Mouse (Mus musculus): Measurements from ENCODE around the gene Tmem87b. TPM values are rescaled to one million over a fixed set of nuclear protein-coding genes. Genes with fewer than 3 reads are reported as not detected.

Gene Tmem87b
- polyA plus RNA-seq (2016; fragmentation: Nextera tagmentation; extraction: Ambion mirVana) = 30.4 and 31.2 TPM in 2 replicates

DNA sequence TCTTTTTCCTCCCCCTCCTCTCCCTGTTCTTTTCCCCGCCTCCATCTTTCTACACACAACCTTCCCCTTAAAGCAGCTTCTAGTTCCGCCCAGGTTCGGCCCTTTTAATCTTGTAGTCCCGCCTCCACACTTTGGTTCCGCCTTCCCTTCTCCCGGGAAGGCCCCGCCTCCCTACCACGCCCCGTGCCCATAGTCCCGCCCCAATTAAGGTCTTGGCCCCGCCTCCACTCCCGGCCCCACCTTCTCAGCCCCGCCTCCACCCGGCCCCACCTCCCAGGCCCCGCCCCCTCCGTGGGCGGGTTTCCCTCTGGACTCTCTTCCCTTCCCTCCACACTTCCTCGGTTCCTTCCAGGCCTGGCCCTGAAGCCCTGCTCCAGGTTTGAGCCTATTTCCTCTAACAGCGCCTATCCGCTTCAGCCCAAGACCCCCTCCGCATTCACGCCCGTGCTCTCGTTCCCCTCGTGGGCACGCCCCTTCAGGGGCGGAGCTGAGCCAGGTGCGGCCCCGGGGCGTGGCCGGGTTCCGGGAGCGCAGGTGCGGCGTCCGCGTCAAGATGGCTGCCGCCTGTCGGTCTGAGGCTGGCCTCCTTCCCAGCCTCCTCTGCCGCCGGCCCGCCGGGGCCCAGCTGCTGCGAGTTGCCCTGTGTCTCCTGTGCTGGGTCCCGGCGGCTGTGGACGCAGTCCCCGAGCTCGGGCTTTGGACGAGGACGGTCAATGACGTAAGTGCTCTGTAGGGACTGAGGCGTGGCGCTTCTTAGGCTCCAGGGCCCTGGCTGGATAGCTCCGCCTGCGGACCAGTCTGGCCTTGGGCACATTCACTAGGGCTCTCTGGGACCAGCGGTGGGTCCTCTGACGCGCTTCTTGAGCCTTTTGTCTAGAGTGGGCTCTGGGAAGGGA, at the start of gene Tmem87b:
Tmem87b (plus strand) TSS at position 333 of the 896 bp plus-strand sequence.
- Histone ChIP-seq H3K27me3 (no peaks in the 10 kb centered on the region), H3K4me2 (replicated peaks) (peak within 1 kb of the TSS; percentile 78), H3K9me3 (no peaks in the 10 kb centered on the region), H3K4me1 (peaks cover 10% of the 10 kb centered on the region), H3K4me3 (peak within 1 kb of the TSS; percentile 91), H3K9ac (peak within 1 kb of the TSS; percentile 72), H3K27ac (peak within 1 kb of the TSS; percentile 89), H3K36me3 (no peaks in the 10 kb centered on the region)
- ATAC-seq (ENCODE audit: insufficient number of reproducible peaks, insufficient read depth, low FRiP score, low TSS enrichment) = peak; percentile 89
- 1% methylated on average over 59 of the region's 59 CpGs for WGBS

DNA sequence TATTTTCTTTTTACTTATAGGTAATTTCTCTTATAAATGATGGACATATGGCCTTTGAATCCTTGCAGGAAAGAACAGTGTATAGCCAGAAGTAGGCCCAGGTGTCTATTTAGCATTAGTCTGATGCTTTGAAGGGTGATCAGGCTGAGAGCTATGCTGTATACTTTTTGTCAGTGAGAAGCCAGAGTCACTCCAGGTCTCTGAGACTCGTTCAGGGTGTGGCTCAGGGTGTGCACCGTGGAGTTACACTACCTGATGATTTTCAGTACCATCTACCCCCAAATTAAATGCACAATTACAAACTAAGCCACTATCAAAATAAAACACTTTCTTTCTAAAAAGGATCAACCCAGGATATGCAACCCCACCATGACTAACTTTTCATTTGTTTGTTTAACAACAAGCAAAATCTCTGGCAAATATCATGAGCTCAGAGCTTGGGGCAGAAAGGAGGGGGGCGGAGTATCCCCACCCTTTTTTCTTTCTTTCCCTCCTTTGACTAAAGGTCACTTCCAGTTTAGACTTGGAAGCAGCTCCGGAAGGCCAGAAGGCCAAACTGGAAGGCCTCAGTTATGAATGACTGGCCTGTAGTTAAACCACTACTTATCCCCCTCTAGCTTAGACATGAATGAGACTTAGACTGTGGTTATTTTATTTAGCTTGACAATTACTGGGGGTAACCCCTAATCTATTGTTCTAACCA, 49.2 kb upstream of the Tmem87b start:
- Histone ChIP-seq H3K4me3 (no peak overlapping the region), H3K27ac (no peak overlapping the region), H3K9ac (no peak overlapping the region), H3K4me2 (replicated peaks) (no peak overlapping the region), H3K27me3 (no peaks in the 10 kb centered on the region), H3K4me1 (no peaks in the 10 kb centered on the region), H3K9me3 (no peaks in the 10 kb centered on the region), H3K36me3 (peaks cover 33% of the 10 kb centered on the region)
- WGBS = 79% methylated on average over 4 of the region's 4 CpGs
- ATAC-seq (ENCODE audit: insufficient number of reproducible peaks, insufficient read depth, low FRiP score, low TSS enrichment) = no peak

DNA sequence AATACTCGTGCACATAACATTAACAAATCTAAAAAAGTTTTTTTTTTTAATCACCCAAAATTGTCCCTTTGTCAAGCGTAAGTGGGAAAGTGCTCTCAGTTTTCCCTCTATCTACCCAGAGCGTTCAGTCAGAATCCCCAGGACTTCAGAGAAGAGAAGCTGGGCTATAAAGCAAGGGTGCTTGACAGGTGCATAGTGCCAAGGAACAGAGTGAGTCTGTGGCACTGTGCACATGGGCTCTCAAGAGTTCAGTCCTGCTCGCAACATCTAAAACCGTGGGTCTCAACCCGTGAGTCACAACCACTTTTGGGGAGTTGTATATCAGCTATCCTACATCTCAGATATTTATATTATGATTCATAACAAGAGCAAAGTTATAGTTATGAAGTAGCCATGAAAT, 47.4 kb upstream of the Tmem87b start:
- Histone ChIP-seq H3K4me1 (no peaks in the 10 kb centered on the region), H3K27me3 (no peaks in the 10 kb centered on the region), H3K4me3 (no peak overlapping the region), H3K27ac (no peak overlapping the region), H3K4me2 (replicated peaks) (no peak overlapping the region), H3K9me3 (no peaks in the 10 kb centered on the region), H3K36me3 (peaks cover 18% of the 10 kb centered on the region), H3K9ac (no peak overlapping the region)
- no peak for ATAC-seq (ENCODE audit: insufficient number of reproducible peaks, insufficient read depth, low FRiP score, low TSS enrichment)
- WGBS = 89% methylated on average over 6 of the region's 6 CpGs

DNA sequence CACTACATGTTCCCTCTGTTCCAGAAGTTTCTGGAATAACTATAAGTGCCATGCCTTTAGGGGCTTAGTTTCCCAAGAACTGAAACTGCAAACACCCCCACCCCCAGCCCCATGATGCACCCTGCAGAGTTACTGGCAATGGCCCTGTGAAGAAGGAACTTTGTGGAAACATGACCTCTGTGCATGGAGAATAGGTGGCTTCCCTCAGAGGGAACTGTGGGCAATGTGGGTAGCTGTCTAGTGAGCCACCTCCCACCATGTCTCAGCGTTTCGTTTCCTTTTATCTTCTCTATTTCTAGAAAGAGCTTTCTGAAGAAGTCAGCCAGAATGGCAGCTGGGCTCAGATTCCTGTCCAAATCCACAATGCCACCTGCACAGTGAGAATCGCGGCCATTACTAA, 46.9 kb upstream of the Tmem87b start:
- no peak for ATAC-seq (ENCODE audit: insufficient number of reproducible peaks, insufficient read depth, low FRiP score, low TSS enrichment)
- Histone ChIP-seq H3K9me3 (no peaks in the 10 kb centered on the region), H3K27ac (no peak overlapping the region), H3K4me3 (no peak overlapping the region), H3K9ac (no peak overlapping the region), H3K4me2 (replicated peaks) (no peak overlapping the region), H3K36me3 (peaks cover 16% of the 10 kb centered on the region; the same call in 1 of the 2 replicates), H3K27me3 (no peaks in the 10 kb centered on the region), H3K4me1 (no peaks in the 10 kb centered on the region)
- WGBS = 93% methylated on average over 4 of the region's 4 CpGs

DNA sequence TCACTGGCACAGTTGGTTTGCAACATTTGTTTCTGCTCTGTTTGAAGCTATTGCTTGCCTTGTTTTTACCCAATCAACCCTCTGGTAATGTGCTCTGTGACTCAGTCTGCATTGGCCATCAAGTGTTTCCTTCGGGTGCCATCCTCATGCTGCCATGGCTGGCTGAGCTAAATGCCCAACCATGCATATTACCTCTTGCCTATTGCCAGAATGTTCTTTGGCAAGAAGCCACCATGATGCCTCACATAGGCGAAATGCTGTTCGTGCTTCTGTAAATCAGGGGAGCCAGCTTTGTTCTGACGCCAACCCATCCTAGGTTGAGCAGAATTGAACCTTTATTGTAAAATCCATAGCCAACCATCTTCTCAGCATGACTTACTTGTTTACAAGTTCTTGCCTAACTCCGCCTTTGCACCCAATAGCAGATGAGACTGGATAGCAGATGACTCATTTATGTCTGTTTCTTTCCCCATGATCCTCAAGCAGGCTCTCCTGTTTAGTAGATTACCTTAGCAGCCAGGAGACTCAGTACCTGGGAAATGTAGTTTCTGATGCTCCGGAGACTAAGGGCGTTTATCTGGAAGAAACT, 46.1 kb upstream of the Tmem87b start:
- 94% methylated on average over 7 of the region's 7 CpGs for WGBS
- H3K9ac ChIP-seq = no peak overlapping the region
- ATAC-seq (ENCODE audit: insufficient number of reproducible peaks, insufficient read depth, low FRiP score, low TSS enrichment) = no peak
- no peak overlapping the region for H3K4me3 ChIP-seq
- no peaks in the 10 kb centered on the region for H3K27me3 ChIP-seq
- H3K4me1 ChIP-seq = no peaks in the 10 kb centered on the region
- peaks cover 22% of the 10 kb centered on the region; the same call in 1 of the 2 replicates for H3K36me3 ChIP-seq
- H3K27ac ChIP-seq = no peak overlapping the region
- no peaks in the 10 kb centered on the region for H3K9me3 ChIP-seq
- no peak overlapping the region for H3K4me2 ChIP-seq (replicated peaks)

DNA sequence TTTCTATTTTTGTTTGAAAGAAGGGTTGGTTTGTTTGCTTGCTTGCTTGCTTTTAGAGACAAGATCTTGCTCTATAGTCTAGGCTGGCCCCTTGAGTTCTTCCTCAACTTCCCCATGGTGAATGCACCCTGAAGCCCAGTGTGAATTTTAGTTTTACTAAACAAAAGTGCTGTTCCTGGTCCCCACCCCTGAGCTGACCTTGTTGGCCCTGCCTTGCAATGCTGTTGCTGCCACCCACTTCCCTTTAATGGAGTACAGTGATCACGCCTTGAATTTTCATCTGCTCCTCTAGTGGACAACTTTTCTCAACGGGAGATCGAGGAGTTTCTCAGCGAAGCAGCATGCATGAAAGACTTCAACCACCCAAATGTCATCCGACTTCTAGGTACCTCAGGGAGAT, 35.7 kb upstream of the Tmem87b start:
- H3K27ac ChIP-seq = peak overlapping the region; percentile 55
- ATAC-seq (ENCODE audit: insufficient number of reproducible peaks, insufficient read depth, low FRiP score, low TSS enrichment) = no peak
- no peak overlapping the region for H3K4me3 ChIP-seq
- H3K36me3 ChIP-seq = peaks cover 34% of the 10 kb centered on the region
- no peaks in the 10 kb centered on the region for H3K9me3 ChIP-seq
- no peak overlapping the region for H3K4me2 ChIP-seq (replicated peaks)
- H3K27me3 ChIP-seq = no peaks in the 10 kb centered on the region
- H3K4me1 ChIP-seq = peaks cover 12% of the 10 kb centered on the region
- H3K9ac ChIP-seq = no peak overlapping the region
- WGBS = 91% methylated on average over 5 of the region's 5 CpGs

DNA sequence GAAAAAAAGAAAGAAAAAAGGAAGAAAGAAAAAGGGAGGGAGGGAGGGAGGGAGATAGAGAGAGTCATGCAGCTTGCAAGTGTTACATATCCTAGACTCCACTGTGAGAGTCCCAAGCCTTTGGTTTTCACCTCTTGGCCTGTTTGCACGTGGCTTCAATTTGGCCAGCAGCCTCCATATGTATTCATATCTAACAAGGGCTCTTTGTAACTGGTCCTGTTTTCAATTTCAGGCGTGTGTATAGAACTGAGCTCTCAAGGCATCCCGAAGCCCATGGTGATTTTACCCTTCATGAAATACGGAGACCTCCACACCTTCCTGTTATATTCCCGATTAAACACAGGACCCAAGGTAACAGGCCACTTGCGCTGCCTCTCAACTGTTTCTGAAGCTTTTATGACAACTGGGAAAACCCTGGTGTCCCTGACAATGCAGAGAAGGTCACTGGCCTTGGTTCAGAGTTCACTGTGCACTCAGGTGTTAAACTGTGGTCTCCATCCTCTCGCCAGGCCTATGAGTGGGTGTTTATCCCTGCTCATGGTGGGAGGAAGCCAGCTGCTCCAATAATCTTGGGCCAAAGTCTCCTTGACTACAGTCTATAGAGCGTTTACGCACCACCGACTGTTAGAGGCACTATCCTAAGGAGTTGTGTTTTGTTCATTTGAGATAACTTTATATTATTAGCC, 34.1 kb upstream of the Tmem87b start:
- Histone ChIP-seq H3K27ac (peak overlapping the region; percentile 78), H3K36me3 (peaks cover 30% of the 10 kb centered on the region), H3K9ac (no peak overlapping the region), H3K4me2 (replicated peaks) (no peak overlapping the region), H3K4me1 (peaks cover 12% of the 10 kb centered on the region), H3K9me3 (no peaks in the 10 kb centered on the region), H3K4me3 (no peak overlapping the region), H3K27me3 (no peaks in the 10 kb centered on the region)
- ATAC-seq (ENCODE audit: insufficient number of reproducible peaks, insufficient read depth, low FRiP score, low TSS enrichment) = 0 out of 2 replicates have a peak, but pooled peaks have one; percentile 60
- 44% methylated on average over 10 of the region's 10 CpGs for WGBS

DNA sequence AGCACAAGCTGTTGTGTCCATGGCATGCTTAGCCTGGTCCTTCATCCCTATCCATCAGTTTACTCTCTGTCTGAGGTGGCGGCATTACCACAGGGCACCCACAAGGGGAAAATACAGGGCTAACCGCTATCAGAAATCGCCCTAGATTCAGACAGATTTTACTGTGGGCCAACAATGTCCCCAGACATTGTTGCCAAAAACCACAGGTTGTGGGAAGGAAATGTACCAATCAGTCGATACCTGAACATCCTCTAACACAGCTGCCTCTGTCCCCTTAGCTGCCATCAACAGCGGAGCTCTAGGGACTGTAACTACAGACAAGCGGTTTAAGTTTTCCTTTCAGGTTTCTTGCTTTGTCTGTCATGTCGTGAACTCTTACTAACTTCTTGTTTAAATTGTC, 33.1 kb upstream of the Tmem87b start:
- H3K4me3 ChIP-seq = no peak overlapping the region
- H3K9me3 ChIP-seq = no peaks in the 10 kb centered on the region
- H3K27me3 ChIP-seq = no peaks in the 10 kb centered on the region
- H3K27ac ChIP-seq = peak overlapping the region; percentile 78; the same call in 1 of the 2 replicates
- no peak for ATAC-seq (ENCODE audit: insufficient number of reproducible peaks, insufficient read depth, low FRiP score, low TSS enrichment)
- H3K4me2 ChIP-seq (replicated peaks) = no peak overlapping the region
- 89% methylated on average over 7 of the region's 7 CpGs for WGBS
- H3K4me1 ChIP-seq = peaks cover 12% of the 10 kb centered on the region
- peaks cover 24% of the 10 kb centered on the region for H3K36me3 ChIP-seq
- H3K9ac ChIP-seq = no peak overlapping the region

DNA sequence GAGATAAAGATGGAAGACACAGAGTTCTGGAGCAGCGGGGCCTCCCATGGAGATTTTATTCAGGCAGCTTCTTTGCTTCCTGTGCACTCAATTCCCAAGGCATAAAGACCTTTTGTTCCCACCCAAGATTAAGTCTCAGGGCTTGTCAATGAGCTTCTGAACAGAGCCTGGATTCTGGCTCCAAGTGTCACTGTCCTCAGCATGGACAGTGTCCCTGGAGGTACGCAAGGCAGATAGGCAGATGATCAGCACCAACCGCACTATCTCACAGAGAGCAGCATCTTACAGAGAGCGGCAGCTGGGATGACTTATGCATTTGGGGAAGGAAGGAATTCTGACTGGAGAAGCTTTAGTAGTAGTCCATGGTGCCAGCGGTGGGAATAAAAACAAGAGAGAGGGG, 31.6 kb upstream of the Tmem87b start:
- H3K27ac ChIP-seq = no peak overlapping the region
- H3K4me2 ChIP-seq (replicated peaks) = no peak overlapping the region
- no peaks in the 10 kb centered on the region for H3K27me3 ChIP-seq
- peaks cover 12% of the 10 kb centered on the region for H3K4me1 ChIP-seq
- peaks cover 28% of the 10 kb centered on the region for H3K36me3 ChIP-seq
- no peak overlapping the region for H3K9ac ChIP-seq
- no peaks in the 10 kb centered on the region for H3K9me3 ChIP-seq
- 53% methylated on average over 5 of the region's 5 CpGs for WGBS
- no peak overlapping the region for H3K4me3 ChIP-seq
- ATAC-seq (ENCODE audit: insufficient number of reproducible peaks, insufficient read depth, low FRiP score, low TSS enrichment) = no peak

DNA sequence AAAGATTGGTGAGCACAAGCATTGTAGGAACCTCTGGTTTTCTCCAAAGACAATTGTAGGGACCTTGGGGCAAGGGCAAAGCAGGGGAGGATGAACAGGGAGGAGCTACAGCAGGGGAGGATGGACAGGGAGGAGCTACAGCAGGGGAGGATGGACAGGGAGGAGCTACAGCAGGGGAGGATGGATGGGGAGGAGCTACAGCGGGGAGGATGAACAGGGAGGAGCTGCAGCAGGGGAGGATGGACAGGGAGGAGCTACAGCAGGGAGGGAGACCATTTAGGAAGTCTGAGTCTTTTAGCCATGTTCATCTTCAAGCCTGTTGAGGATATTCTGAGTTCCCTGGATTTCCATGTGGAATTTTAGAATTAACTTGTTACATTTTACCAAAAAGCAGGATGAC, 31.1 kb upstream of the Tmem87b start:
- Histone ChIP-seq H3K27ac (no peak overlapping the region), H3K4me3 (no peak overlapping the region), H3K4me1 (peaks cover 12% of the 10 kb centered on the region), H3K27me3 (no peaks in the 10 kb centered on the region), H3K4me2 (replicated peaks) (no peak overlapping the region), H3K9me3 (no peaks in the 10 kb centered on the region), H3K9ac (no peak overlapping the region), H3K36me3 (peaks cover 32% of the 10 kb centered on the region)
- no peak for ATAC-seq (ENCODE audit: insufficient number of reproducible peaks, insufficient read depth, low FRiP score, low TSS enrichment)
- 53% methylated on average over 1 of the region's 1 CpGs for WGBS

DNA sequence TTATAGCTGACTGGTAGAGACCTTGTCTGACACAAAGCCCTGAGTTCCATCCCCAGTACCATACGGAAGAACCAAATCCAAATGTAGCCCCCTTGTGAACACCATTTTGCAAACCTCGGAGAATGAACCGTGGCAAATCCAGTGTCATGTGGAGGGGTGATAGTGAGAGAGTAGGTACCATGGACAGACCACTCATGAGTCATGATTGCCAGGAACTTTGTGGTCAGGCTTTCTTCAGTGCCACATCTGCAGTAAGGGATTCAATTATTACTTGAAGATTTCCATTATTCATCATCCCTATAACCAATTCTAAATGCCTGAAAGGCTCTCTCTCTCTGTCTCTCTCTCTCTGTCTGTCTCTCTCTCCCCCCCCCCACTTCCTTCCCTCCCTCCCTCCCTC, 30.1 kb upstream of the Tmem87b start:
- peaks cover 12% of the 10 kb centered on the region for H3K4me1 ChIP-seq
- no peak for ATAC-seq (ENCODE audit: insufficient number of reproducible peaks, insufficient read depth, low FRiP score, low TSS enrichment)
- no peaks in the 10 kb centered on the region for H3K27me3 ChIP-seq
- no peak overlapping the region for H3K4me2 ChIP-seq (replicated peaks)
- H3K27ac ChIP-seq = no peak overlapping the region
- 84% methylated on average over 3 of the region's 3 CpGs for WGBS
- no peak overlapping the region for H3K4me3 ChIP-seq
- H3K36me3 ChIP-seq = peaks cover 42% of the 10 kb centered on the region
- H3K9me3 ChIP-seq = no peaks in the 10 kb centered on the region
- no peak overlapping the region for H3K9ac ChIP-seq

Data from embryonic facial prominence, embryonic 12.5 days (tissue).